Mouse (Mus musculus): ENCODE results near the gene Rsph14. TPM values are rescaled to one million over a fixed set of nuclear protein-coding genes. Genes with fewer than 3 reads are reported as not detected.

The Rsph14 gene
- total RNA-seq, 2 experiments from 2014 or later, result not detected

GRCm38 (mm10) chr10:75006889-75007662, 25.3 kb downstream of the Rsph14 start:
- no peak for ATAC-seq (replicated peaks; ENCODE audit: low FRiP score, poor library complexity, severe bottlenecking)

DNA sequence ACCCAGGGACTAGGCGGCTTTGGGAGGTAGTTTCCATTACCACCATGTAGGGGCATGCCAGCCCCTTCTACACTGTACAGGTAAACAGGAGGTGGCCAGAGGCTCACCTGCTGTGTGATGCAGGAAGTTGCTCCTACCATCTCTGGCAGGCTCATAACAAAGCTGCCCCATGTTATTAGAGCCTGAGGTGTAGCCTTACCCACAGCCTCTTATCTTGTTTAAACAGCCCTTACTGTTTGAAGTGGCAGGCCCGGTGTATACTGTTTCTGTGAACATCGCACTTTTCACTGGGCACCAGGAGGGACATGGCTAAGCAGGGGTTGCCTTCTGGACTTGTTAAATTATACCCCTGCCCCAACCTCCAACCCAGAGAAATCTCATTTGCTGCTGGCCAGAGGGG, 28.3 kb downstream of the Rsph14 start:
- no peak for ATAC-seq (replicated peaks; ENCODE audit: low FRiP score, poor library complexity, severe bottlenecking)

GRCm38 (mm10) chr10:75001391-75001790, 31.0 kb downstream of the Rsph14 start:
- no peak for ATAC-seq (replicated peaks; ENCODE audit: low FRiP score, poor library complexity, severe bottlenecking)

- no peak for ATAC-seq (replicated peaks; ENCODE audit: low FRiP score, poor library complexity, severe bottlenecking)
Observed at GRCm38 (mm10) chr10:74995377-74995776, 37.0 kb downstream of the Rsph14 start.

GRCm38 (mm10) chr10:74994863-74995262, 37.5 kb downstream of the Rsph14 start:
- no peak for ATAC-seq (replicated peaks; ENCODE audit: low FRiP score, poor library complexity, severe bottlenecking)

DNA sequence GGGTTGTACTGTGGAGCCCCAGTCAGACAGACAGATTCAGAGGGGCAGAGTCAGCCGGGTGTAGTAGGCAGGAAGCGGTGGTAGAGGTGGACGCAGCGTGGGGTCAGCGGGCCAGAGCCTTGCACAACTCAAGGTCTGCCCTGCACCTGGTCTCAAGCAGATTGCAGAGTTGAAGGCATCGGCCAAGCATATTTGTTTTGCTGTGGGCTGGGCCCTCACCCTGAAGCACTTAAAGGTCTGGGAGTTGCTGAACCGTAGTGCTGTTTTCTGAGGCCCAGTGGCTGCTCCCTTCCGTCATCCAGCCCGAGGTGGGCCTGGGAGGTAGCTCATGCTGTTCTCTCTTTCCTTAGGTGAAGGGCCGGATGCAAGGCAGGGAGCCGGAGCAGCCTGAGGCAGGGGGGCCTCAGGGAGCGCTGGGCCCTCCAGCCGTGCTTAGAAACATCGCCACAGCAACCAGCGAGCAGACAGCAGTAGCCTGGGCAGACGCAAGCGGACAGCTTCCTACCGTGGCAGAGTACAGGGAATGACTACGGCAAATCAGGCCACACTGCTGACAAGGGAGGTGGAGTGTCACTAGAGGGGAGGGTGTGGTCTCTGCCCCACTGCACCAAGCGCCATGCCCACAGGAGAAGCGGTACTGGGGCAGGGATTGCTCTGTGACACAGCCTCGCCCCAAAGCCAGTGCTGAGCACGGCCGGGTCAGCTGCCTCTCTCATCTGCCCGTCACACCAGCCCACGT, 41.6 kb downstream of the Rsph14 start:
- ATAC-seq (replicated peaks; ENCODE audit: low FRiP score, poor library complexity, severe bottlenecking), result no peak; the same call in 1 of the 2 replicates

- no peak for ATAC-seq (replicated peaks; ENCODE audit: low FRiP score, poor library complexity, severe bottlenecking)
Observed at GRCm38 (mm10) chr10:74989814-74990213, 42.6 kb downstream of the Rsph14 start.

- ATAC-seq (replicated peaks; ENCODE audit: low FRiP score, poor library complexity, severe bottlenecking), result no peak
Observed at GRCm38 (mm10) chr10:74987698-74988470, 44.5 kb downstream of the Rsph14 start.

DNA sequence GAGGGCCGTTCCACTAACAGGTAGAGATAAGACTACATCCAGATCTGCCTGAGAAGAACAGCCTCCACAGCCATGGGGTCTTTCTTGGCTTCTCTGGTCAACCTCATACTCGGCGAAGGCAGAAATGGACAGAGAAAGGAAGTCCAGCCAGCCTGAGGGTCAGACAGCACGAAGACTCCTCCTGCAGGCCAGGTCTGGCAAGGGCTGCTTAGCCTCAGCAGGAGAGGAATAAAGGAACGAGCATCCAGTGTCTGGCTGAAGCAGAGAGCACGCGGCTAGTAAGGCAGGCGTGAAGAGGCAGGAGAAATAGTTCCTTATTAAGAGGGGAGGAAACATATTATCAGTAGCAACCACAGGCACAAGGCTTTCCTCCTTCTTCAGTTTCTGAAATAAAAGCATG, 49.2 kb downstream of the Rsph14 start:
- no peak for ATAC-seq (replicated peaks; ENCODE audit: low FRiP score, poor library complexity, severe bottlenecking)

DNA sequence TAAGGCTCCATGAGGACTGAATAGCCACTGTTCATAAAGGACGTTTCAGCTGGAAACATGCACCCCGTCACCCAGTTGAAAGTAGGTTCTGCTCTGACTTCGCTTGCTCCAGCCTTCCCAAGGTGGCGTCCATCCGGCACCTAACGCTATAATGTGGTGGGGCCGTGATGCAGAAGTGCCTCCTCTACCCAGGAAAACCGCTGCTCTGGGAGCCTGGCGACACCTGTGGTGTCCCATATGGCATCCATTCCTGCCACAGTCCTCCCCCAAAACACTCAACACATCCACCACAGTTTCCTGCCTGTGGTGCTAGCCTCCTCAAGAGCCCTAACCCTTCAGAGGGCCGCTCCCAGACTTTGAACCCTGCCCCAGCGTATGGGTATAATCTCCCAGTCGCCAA, 51.2 kb downstream of the Rsph14 start:
- no peak for ATAC-seq (replicated peaks; ENCODE audit: low FRiP score, poor library complexity, severe bottlenecking)

DNA sequence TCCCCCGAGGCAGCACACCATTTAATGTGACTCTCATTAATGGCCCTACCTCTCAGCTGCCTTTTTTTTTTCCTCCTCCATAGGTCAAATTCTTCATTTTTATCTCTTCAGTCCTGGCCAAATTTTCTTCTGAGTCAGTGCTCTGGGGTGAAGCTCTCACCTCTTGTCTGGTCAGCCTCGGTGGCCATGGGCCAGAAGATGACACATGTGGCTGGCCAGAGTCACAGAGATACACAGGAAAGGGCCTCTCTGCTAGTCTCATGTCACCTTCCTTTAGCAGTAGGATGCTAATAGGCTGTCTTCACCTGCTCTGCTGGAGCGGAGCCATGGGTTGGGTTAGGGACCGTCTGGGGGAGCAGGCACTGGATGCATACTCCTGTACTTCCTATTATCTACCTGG, 54.3 kb downstream of the Rsph14 start:
- no peak for ATAC-seq (replicated peaks; ENCODE audit: low FRiP score, poor library complexity, severe bottlenecking)

GRCm38 (mm10) chr10:74976429-74976828, 56.0 kb downstream of the Rsph14 start:
- no peak for ATAC-seq (replicated peaks; ENCODE audit: low FRiP score, poor library complexity, severe bottlenecking)

- no peak for ATAC-seq (replicated peaks; ENCODE audit: low FRiP score, poor library complexity, severe bottlenecking)
Observed at GRCm38 (mm10) chr10:74975626-74976025, 56.8 kb downstream of the Rsph14 start.

DNA sequence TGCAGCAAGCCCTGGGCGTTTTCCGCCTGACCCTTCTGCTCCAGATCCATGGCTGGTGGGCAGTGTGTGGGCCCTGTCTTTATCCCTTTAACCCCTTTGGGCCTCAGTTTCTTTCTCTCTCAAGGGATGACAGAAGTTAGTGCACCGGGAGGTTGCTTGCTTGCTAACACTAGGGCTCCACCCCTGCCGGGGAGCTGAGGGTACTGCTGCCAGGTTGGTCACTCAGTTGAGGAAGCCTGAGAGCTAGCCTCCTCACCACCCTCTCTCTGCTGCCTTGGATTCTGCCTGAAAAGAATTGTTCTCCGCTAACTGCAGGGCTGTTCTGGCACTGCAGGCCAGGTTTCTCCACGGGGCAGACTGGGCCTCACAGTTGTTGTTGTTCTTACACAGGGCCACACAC, 59.4 kb downstream of the Rsph14 start:
- no peak for ATAC-seq (replicated peaks; ENCODE audit: low FRiP score, poor library complexity, severe bottlenecking)

- no peak for ATAC-seq (replicated peaks; ENCODE audit: low FRiP score, poor library complexity, severe bottlenecking)
Observed at GRCm38 (mm10) chr10:74969266-74969665, 63.1 kb downstream of the Rsph14 start.

DNA sequence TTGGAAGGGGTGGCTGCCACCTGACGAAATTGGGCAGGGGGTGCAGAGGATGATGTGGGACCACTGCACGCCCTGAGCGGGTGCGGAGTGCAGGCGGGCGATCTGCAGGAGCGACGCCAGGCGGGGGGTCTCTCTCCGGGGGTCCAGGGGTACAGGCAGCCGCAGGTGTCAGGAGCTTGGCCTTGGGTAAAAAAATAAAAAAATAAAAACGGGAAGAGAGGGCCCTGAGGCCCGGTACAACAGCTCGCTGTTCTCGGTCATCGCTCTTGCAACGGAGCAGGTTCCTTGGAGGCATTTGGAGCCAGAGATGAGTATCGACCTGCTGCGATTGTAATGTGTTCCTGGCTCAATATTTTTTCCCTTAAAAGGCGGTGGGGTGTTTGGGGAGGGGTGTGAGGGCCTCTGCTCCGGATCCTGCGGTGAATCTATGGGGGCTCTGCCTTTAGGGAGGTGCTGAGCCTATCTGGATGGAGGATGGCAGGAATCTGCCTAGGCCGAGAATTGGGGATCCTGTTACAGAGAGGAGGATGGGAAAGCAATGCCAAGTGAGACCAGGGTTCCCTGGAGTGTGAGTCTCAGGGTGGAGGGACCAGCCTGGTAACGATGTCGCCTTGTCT, 64.6 kb downstream of the Rsph14 start:
- ATAC-seq (replicated peaks; ENCODE audit: low FRiP score, poor library complexity, severe bottlenecking), result no peak

GRCm38 (mm10) chr10:74966850-74967451, 65.4 kb downstream of the Rsph14 start, which contains the start of gene Gnaz:
TSS of gene Gnaz (plus strand) at chr10:74967177.
- no peak for ATAC-seq (replicated peaks; ENCODE audit: low FRiP score, poor library complexity, severe bottlenecking)

DNA sequence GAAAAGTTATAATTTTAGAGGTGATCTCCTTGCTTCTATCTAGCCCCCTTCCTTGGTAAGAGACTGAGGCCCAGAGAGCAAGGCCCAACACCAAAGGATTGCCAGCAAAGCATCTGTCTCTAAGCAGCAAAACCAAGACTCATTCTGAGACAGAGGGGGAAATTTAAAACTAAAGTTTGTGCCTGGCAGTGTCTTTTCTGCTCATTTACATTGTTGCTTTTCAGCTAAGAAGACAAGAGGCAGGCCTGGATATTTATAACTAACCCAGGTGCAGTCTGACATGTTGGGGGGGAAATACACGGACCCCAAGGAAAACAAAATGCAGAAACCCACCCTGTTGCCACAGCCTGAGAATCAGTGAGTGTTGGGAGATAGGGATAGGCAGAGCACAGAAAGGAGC, 68.0 kb downstream of the Rsph14 start:
- ATAC-seq (replicated peaks; ENCODE audit: low FRiP score, poor library complexity, severe bottlenecking), result no peak

GRCm38 (mm10) chr10:74952830-74953443, 79.4 kb downstream of the Rsph14 start:
- ATAC-seq (replicated peaks; ENCODE audit: low FRiP score, poor library complexity, severe bottlenecking), result no peak
